Mouse (Mus musculus): ENCODE data around the gene Cnot3. TPM values are rescaled to one million over a fixed set of nuclear protein-coding genes. Genes with fewer than 3 reads are reported as not detected.
A peak's percentile ranks its signal among the peaks of the same experiment; 100 is the strongest.
"Not testable (repeated sequence)": the region's sequence is repeated elsewhere in the genome, so short reads cannot be mapped to it uniquely, and the experiment has no call there.

The Cnot3 gene
- total RNA-seq (2022), result 10 to 100 TPM; 44.9 to 57.8 (median 51.0) TPM

GRCm38 (mm10) chr7:3644672-3645487 lies at the start of gene Cnot3:
Gene Cnot3, plus strand, starts transcription at chr7:3645268.
- peak; percentile 96 to 100 for DNase-seq (ENCODE audit: low spot score in 2 of 2)

GRCm38 (mm10) chr7:3597755-3598154 lies 47.3 kb upstream of the Cnot3 start:
- not testable (repeated sequence) for DNase-seq (ENCODE audit: low spot score in 2 of 2)

GRCm38 (mm10) chr7:3601119-3601518 lies 43.9 kb upstream of the Cnot3 start:
- DNase-seq (ENCODE audit: low spot score in 2 of 2), result peak; percentile 23 to 40

GRCm38 (mm10) chr7:3606798-3607197 lies 38.3 kb upstream of the Cnot3 start:
- no peak for DNase-seq (ENCODE audit: low spot score in 2 of 2)

GRCm38 (mm10) chr7:3607391-3607790 lies 37.7 kb upstream of the Cnot3 start:
- DNase-seq (ENCODE audit: low spot score in 2 of 2), result no peak

GRCm38 (mm10) chr7:3608668-3609067 lies 36.4 kb upstream of the Cnot3 start:
- DNase-seq (ENCODE audit: low spot score in 2 of 2), result no peak

- no peak for DNase-seq (ENCODE audit: low spot score in 2 of 2)
Observed at GRCm38 (mm10) chr7:3609082-3609481, 36.0 kb upstream of the Cnot3 start.

- no peak for DNase-seq (ENCODE audit: low spot score in 2 of 2)
Observed at GRCm38 (mm10) chr7:3610437-3610836, 34.6 kb upstream of the Cnot3 start.

- no peak for DNase-seq (ENCODE audit: low spot score in 2 of 2)
Observed at GRCm38 (mm10) chr7:3611006-3611405, 34.1 kb upstream of the Cnot3 start.

GRCm38 (mm10) chr7:3614021-3614420 lies 31.0 kb upstream of the Cnot3 start:
- no peak for DNase-seq (ENCODE audit: low spot score in 2 of 2)

GRCm38 (mm10) chr7:3616057-3616388 lies 29.0 kb upstream of the Cnot3 start, which contains the start of gene Oscar:
Gene Oscar, minus strand, starts transcription at chr7:3616157.
- no peak for DNase-seq (ENCODE audit: low spot score in 2 of 2)

GRCm38 (mm10) chr7:3616389-3617241 lies 28.5 kb upstream of the Cnot3 start:
- DNase-seq (ENCODE audit: low spot score in 2 of 2), result no peak

- DNase-seq (ENCODE audit: low spot score in 2 of 2), result peak; percentile 67 to 88
Observed at GRCm38 (mm10) chr7:3617242-3617995, 27.6 kb upstream of the Cnot3 start, which contains the start of gene Ndufa3. Gene Ndufa3, plus strand, starts transcription at chr7:3617373.

- no peak for DNase-seq (ENCODE audit: low spot score in 2 of 2)
Observed at GRCm38 (mm10) chr7:3629030-3629429, 16.0 kb upstream of the Cnot3 start.

GRCm38 (mm10) chr7:3629543-3630477 lies 15.3 kb upstream of the Cnot3 start, which contains the start of the genes Tfpt and Prpf31:
Gene Tfpt, minus strand, starts transcription at chr7:3629929.
Gene Prpf31, plus strand, starts transcription at chr7:3629985.
- peak; percentile 89 to 95 for DNase-seq (ENCODE audit: low spot score in 2 of 2)

- no peak for DNase-seq (ENCODE audit: low spot score in 2 of 2)
Observed at GRCm38 (mm10) chr7:3630478-3630815, 14.6 kb upstream of the Cnot3 start.

- DNase-seq (ENCODE audit: low spot score in 2 of 2), result no peak
Observed at GRCm38 (mm10) chr7:3643412-3643811, 1.7 kb upstream of the Cnot3 start.

GRCm38 (mm10) chr7:3643843-3644242 lies 1.2 kb upstream of the Cnot3 start:
- no peak for DNase-seq (ENCODE audit: low spot score in 2 of 2)

- no peak for DNase-seq (ENCODE audit: low spot score in 2 of 2)
Observed at GRCm38 (mm10) chr7:3644348-3644671, 758 bp upstream of the Cnot3 start.

GRCm38 (mm10) chr7:3645488-3646025 lies 489 bp downstream of the Cnot3 start:
- no peak for DNase-seq (ENCODE audit: low spot score in 2 of 2)
